Mouse (Mus musculus): ENCODE measurements around the gene Olfr1116. TPM values are rescaled to one million over a fixed set of nuclear protein-coding genes. Genes with fewer than 3 reads are reported as not detected.
"Not testable (repeated sequence)": the region's sequence is repeated elsewhere in the genome, so short reads cannot be mapped to it uniquely, and the experiment has no call there.

The Olfr1116 gene
- not detected in 2 replicates for polyA plus RNA-seq (2016; fragmentation: Nextera tagmentation; extraction: Ambion mirVana)

DNA sequence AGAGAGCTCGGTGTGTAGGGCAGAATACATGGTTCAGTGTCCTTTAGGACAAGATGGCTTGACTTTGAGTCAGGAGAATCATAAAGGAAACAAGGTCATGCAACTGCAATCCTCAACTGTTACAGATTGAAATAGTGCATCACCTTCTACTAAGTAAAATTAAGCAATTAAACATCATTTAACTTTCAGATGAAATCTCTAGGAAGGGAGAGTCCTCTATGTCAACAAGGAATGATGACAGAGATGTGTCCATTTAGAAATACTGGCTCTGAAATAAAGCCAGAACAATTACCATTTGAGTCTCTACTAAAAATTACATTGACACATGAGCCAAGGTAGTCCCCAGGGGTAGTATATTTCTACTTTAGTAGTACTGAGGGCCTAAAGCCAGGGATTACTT, at the start of gene Olfr1116:
TSS of gene Olfr1116 (plus strand) at position 301 of the 400 bp plus-strand sequence.
- WGBS = 91% methylated on average over 1 of the region's 1 CpGs
- H3K9me3 ChIP-seq = no peaks in the 10 kb centered on the region

DNA sequence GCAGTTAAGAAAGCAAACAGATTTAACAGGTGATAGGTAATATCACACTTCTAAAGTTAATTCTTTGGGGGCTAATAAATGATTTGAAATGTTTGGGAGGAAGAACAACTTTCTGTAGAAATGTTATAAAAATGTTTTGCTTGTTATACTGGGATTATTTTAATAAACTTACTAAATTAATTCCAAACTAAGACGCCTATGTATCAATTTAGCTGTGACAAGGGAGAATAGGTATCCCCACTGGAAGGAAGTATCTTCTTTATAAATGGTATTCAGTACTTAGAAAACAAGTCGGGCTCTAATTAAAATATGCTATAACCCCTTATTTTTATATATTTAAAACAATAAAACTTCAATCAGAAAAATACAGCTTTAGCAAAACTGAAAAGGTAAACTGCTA, 19.6 kb upstream of the Olfr1116 start, which contains the start of gene Olfr1115:
TSS of gene Olfr1115 (plus strand) at position 301 of the 400 bp plus-strand sequence.
- H3K27ac ChIP-seq = no peak within 1 kb of the TSS
- WGBS = 79% methylated on average over 2 of the region's 2 CpGs

More for the DNA sequence above, at the start of gene Olfr1116:
- no peak within 1 kb of the TSS for H3K27ac ChIP-seq
- H3K27me3 ChIP-seq (ENCODE audit: insufficient read depth, poor library complexity, severe bottlenecking) = no peaks in the 10 kb centered on the region
- H3K4me3 ChIP-seq = no peak within 1 kb of the TSS
- H3K36me3 ChIP-seq = no peaks in the 10 kb centered on the region
- no peak for DNase-seq (ENCODE audit: low spot score)
- H3K4me1 ChIP-seq = no peaks in the 10 kb centered on the region

DNA sequence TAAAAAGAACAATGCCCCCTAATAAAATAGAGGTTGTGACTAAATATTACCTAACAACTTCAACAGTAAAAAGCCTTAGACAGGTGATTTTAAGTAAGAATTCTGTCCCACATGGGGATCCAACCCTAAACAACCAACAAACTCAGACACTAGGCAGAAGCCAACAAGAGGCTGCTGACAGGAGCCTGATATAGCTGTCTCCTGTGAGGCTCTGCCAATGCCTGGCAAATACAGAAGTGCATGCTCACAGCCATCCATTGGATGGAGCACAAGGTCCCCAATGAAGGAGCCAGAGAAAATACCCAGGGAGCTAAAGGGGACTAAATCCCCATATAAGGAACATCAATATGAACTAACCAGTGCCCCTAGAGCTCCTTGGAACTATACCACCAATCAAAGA, 26.6 kb downstream of the Olfr1116 start:
- H3K4me3 ChIP-seq; H3K9me3 ChIP-seq; H3K27ac ChIP-seq; H3K27me3 ChIP-seq (ENCODE audit: insufficient read depth, poor library complexity, severe bottlenecking); H3K4me1 ChIP-seq; H3K36me3 ChIP-seq: not testable (repeated sequence)
- DNase-seq (ENCODE audit: low spot score) = peak; percentile 76

More for the DNA sequence above, 19.6 kb upstream of the Olfr1116 start, which contains the start of gene Olfr1115:
- H3K27me3 ChIP-seq (ENCODE audit: insufficient read depth, poor library complexity, severe bottlenecking) = no peaks in the 10 kb centered on the region
- H3K4me3 ChIP-seq = no peak within 1 kb of the TSS
- DNase-seq (ENCODE audit: low spot score) = no peak
- no peaks in the 10 kb centered on the region for H3K4me1 ChIP-seq
- H3K9me3 ChIP-seq = no peaks in the 10 kb centered on the region
- no peaks in the 10 kb centered on the region for H3K36me3 ChIP-seq

DNA sequence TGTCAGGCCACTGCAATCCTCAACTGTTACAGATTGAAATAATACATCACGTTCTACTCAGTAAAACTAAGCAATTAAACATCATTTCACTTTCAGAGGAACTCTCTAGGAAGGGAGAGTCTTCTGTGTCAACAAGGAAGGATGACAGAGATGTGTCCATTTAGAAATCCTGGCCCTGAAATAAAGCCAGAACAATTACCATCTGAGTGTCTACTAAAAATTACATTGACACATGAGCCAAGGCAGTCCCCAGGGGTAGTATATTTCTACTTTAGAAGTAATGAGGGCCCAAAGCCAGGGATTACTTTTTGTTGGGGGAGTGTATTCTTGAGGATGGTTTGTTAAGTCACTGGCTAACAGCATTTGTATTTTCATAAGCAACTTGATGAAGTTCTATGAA, 39.9 kb downstream of the Olfr1116 start, which contains the start of gene Olfr1118:
TSS of gene Olfr1118 (plus strand) at position 301 of the 400 bp plus-strand sequence.
- Histone ChIP-seq H3K4me1 (no peaks in the 10 kb centered on the region), H3K9me3 (no peaks in the 10 kb centered on the region), H3K27me3 (ENCODE audit: insufficient read depth, poor library complexity, severe bottlenecking) (no peaks in the 10 kb centered on the region), H3K4me3 (no peak within 1 kb of the TSS), H3K36me3 (no peaks in the 10 kb centered on the region), H3K27ac (no peak within 1 kb of the TSS)
- DNase-seq (ENCODE audit: low spot score) = no peak
- 59% methylated on average over 1 of the region's 1 CpGs for WGBS

Small RNA genes lying within 50 kb of the gene (microRNA-seq; reads per million reads assigned to microRNA genes)
- not detected for gene Gm27438

Other genes starting within 250 kb of the Olfr1116 start
- gene Olfr1104, start 240.5 kb upstream of the Olfr1116 start, polyA plus RNA-seq (2016; fragmentation: Nextera tagmentation; extraction: Ambion mirVana) = not detected in 2 replicates
- not detected in 2 replicates for gene Olfr1105, start 231.0 kb upstream of the Olfr1116 start, polyA plus RNA-seq (2016; fragmentation: Nextera tagmentation; extraction: Ambion mirVana)
- not detected in 2 replicates for gene Olfr1106, start 215.3 kb upstream of the Olfr1116 start, polyA plus RNA-seq (2016; fragmentation: Nextera tagmentation; extraction: Ambion mirVana)
- gene Olfr1107, start 191.7 kb upstream of the Olfr1116 start, polyA plus RNA-seq (2016; fragmentation: Nextera tagmentation; extraction: Ambion mirVana) = not detected in 2 replicates
- gene Olfr1109, start 171.5 kb upstream of the Olfr1116 start, polyA plus RNA-seq (2016; fragmentation: Nextera tagmentation; extraction: Ambion mirVana) = not detected in 2 replicates
- gene Olfr259, start 153.0 kb upstream of the Olfr1116 start, polyA plus RNA-seq (2016; fragmentation: Nextera tagmentation; extraction: Ambion mirVana) = not detected in 2 replicates
- not detected in 2 replicates for gene Olfr1110, start 127.2 kb upstream of the Olfr1116 start, polyA plus RNA-seq (2016; fragmentation: Nextera tagmentation; extraction: Ambion mirVana)
- not detected in 2 replicates for gene Olfr1111, start 114.9 kb upstream of the Olfr1116 start, polyA plus RNA-seq (2016; fragmentation: Nextera tagmentation; extraction: Ambion mirVana)
- not detected in 2 replicates for gene Olfr1112, start 79.7 kb upstream of the Olfr1116 start, polyA plus RNA-seq (2016; fragmentation: Nextera tagmentation; extraction: Ambion mirVana)
- not detected in 2 replicates for gene Olfr1113, start 58.6 kb upstream of the Olfr1116 start, polyA plus RNA-seq (2016; fragmentation: Nextera tagmentation; extraction: Ambion mirVana)
- not detected in 2 replicates for gene Olfr1115, start 19.5 kb upstream of the Olfr1116 start, polyA plus RNA-seq (2016; fragmentation: Nextera tagmentation; extraction: Ambion mirVana)
- not detected in 2 replicates for gene Olfr1118, start 40.0 kb downstream of the Olfr1116 start, polyA plus RNA-seq (2016; fragmentation: Nextera tagmentation; extraction: Ambion mirVana)
- not detected in 2 replicates for gene Olfr1120, start 87.3 kb downstream of the Olfr1116 start, polyA plus RNA-seq (2016; fragmentation: Nextera tagmentation; extraction: Ambion mirVana)
- not detected in 2 replicates for gene Olfr1121, start 102.4 kb downstream of the Olfr1116 start, polyA plus RNA-seq (2016; fragmentation: Nextera tagmentation; extraction: Ambion mirVana)
- gene Olfr1122, start 118.3 kb downstream of the Olfr1116 start, polyA plus RNA-seq (2016; fragmentation: Nextera tagmentation; extraction: Ambion mirVana) = not detected in 2 replicates
- gene Olfr1123, start 149.1 kb downstream of the Olfr1116 start, polyA plus RNA-seq (2016; fragmentation: Nextera tagmentation; extraction: Ambion mirVana) = not detected in 2 replicates
- 0.18 TPM in 1 of 2 replicates, not detected in the other for gene Olfr1124, start 162.7 kb downstream of the Olfr1116 start, polyA plus RNA-seq (2016; fragmentation: Nextera tagmentation; extraction: Ambion mirVana)
- not detected in 2 replicates for gene Olfr1126, start 186.4 kb downstream of the Olfr1116 start, polyA plus RNA-seq (2016; fragmentation: Nextera tagmentation; extraction: Ambion mirVana)
- gene Pramel7, start 229.6 kb downstream of the Olfr1116 start, polyA plus RNA-seq (2016; fragmentation: Nextera tagmentation; extraction: Ambion mirVana) = not detected in 2 replicates
- not detected in 2 replicates for gene Pramel6, start 239.0 kb downstream of the Olfr1116 start, polyA plus RNA-seq (2016; fragmentation: Nextera tagmentation; extraction: Ambion mirVana)

Data from heart, embryonic 10.5 days (tissue).